Comparison of ENCODE assay signal across 21 mouse cellular contexts in the genomic region with DNA sequence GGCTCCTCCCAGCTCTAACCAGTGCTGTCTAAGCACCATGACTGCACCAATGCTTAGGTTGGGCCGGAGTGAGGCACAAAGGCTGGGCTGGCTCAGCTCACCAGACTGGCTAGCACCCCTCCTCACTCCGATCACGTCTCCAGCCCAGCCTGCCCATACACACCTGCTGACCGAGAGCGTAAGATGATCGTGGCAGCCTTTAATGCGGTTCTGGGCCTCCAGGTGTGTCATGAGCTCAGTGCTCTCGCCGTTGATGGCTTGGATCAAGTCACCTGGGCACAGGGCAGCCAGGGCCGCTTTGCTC. TPM values are rescaled to one million over a fixed set of nuclear protein-coding genes. Genes with fewer than 3 reads are reported as not detected.
A peak's percentile ranks its signal among the peaks of the same experiment; 100 is the strongest.
DNase-seq lines count a peak whose midpoint lies in the region; ATAC-seq and TF ChIP-seq lines count a peak whose summit lies in the region.
"Had no signal": no experiment of that assay in that cellular context is flagged by ENCODE, and none has a peak within 500 bp of the region (broad histone marks: within the 10 kb centered on the region; RNA-seq: fewer than 3 reads in every experiment).

No protein-coding gene starts in this region.

- 0 out of 2 replicates have a peak overlapping the region, but pooled peaks have one; percentile 38 for H3K27ac ChIP-seq in kidney, embryonic 15.5 days
- H3K27ac ChIP-seq in stomach, embryonic 15.5 days = 0 out of 2 replicates have a peak overlapping the region, but pooled peaks have one; percentile 9
- no peak overlapping the region for H3K27ac ChIP-seq in stomach, postnatal 0 days (replicated peaks)
- peak overlapping the region; percentile 81 for H3K27ac ChIP-seq in embryonic fibroblast, embryonic 13.5 days (ENCODE audit: insufficient read depth, low read length)
- H3K27ac ChIP-seq in stomach, embryonic 16.5 days (ENCODE audit: low read length) = peak overlapping the region; percentile 58
- H3K27ac ChIP-seq: liver, embryonic 14.5 days; macrophage had no signal

- H3K4me3 ChIP-seq in kidney, embryonic 15.5 days (replicated peaks) = no peak overlapping the region
- no peak overlapping the region for H3K4me3 ChIP-seq in stomach, embryonic 15.5 days (replicated peaks)
- no peak overlapping the region for H3K4me3 ChIP-seq in stomach, postnatal 0 days (ENCODE audit: low read depth, low read length)
- H3K4me3 ChIP-seq in embryonic fibroblast, embryonic 13.5 days (ENCODE audit: insufficient read depth, low read length) = no peak overlapping the region
- H3K4me3 ChIP-seq in stomach, embryonic 16.5 days (replicated peaks; ENCODE audit: low read length) = no peak overlapping the region
- H3K4me3 ChIP-seq: forebrain, embryonic 12.5 days; heart, embryonic 13.5 days; limb, embryonic 12.5 days had no signal

- H3K27me3 ChIP-seq in kidney, embryonic 15.5 days = no peaks in the 10 kb centered on the region; the same call in none of the 2 replicates
- H3K27me3 ChIP-seq in stomach, embryonic 15.5 days (replicated peaks) = no peaks in the 10 kb centered on the region
- H3K27me3 ChIP-seq in stomach, postnatal 0 days (ENCODE audit: control insufficient read depth, insufficient read depth, low read length) = no peaks in the 10 kb centered on the region
- H3K27me3 ChIP-seq in stomach, embryonic 16.5 days (ENCODE audit: control insufficient read depth, insufficient read depth, low read length) = no peaks in the 10 kb centered on the region
- H3K27me3 ChIP-seq: limb, embryonic 12.5 days had no signal

- TF ChIP-seq CTCF in stomach, postnatal 0 days (IDR thresholded peaks at IDR 0.05; ENCODE audit: low read depth) = no peak
- TF ChIP-seq CTCF in embryonic fibroblast, embryonic 13.5 days (IDR thresholded peaks at IDR 0.05; ENCODE audit: borderline replicate concordance, insufficient read depth, low read length) = no peak

- H3K36me3 ChIP-seq in kidney, embryonic 15.5 days = no peaks in the 10 kb centered on the region
- H3K36me3 ChIP-seq in stomach, embryonic 15.5 days = no peaks in the 10 kb centered on the region
- no peaks in the 10 kb centered on the region; the same call in 1 of the 2 replicates for H3K36me3 ChIP-seq in stomach, postnatal 0 days (ENCODE audit: control insufficient read depth, insufficient read depth, low read length)
- no peaks in the 10 kb centered on the region for H3K36me3 ChIP-seq in stomach, embryonic 16.5 days (ENCODE audit: control insufficient read depth, insufficient read depth, low read length)
- H3K36me3 ChIP-seq: forebrain, embryonic 12.5 days; heart, embryonic 13.5 days had no signal

- TF ChIP-seq POLR2A in embryonic fibroblast, embryonic 13.5 days (IDR thresholded peaks at IDR 0.05; ENCODE audit: low read depth, low read length) = no peak

- no peaks in the 10 kb centered on the region for H3K9me3 ChIP-seq in kidney, embryonic 15.5 days (replicated peaks)
- no peaks in the 10 kb centered on the region for H3K9me3 ChIP-seq in stomach, embryonic 15.5 days
- H3K9me3 ChIP-seq in stomach, postnatal 0 days (ENCODE audit: control insufficient read depth, low read length) = no peaks in the 10 kb centered on the region
- H3K9me3 ChIP-seq in stomach, embryonic 16.5 days (replicated peaks; ENCODE audit: control insufficient read depth, low read length) = no peaks in the 10 kb centered on the region
- H3K9me3 ChIP-seq: forebrain, embryonic 12.5 days; heart, embryonic 13.5 days; limb, embryonic 12.5 days had no signal

- DNase-seq in kidney, postnatal 14 days = no peak
- no peak for DNase-seq in stomach, postnatal 0 days (ENCODE audit: low spot score)
- DNase-seq in urinary bladder, postnatal 10 days (ENCODE audit: low spot score) = no peak
- DNase-seq: adrenal gland, adult 2 months; cerebellum, adult 8-10 months; gastrocnemius, postnatal 10 days; heart, adult 18-20 months; heart, postnatal 4 days; kidney, adult 18-20 months; midbrain, embryonic 14.5 days; right cerebral cortex, postnatal 4 days had no signal

- 88% methylated on average over 10 of the region's 10 CpGs for WGBS in kidney, embryonic 15.5 days
- 72% methylated on average over 10 of the region's 10 CpGs for WGBS in stomach, embryonic 15.5 days
- 73% methylated on average over 10 of the region's 10 CpGs for WGBS in stomach, postnatal 0 days
- 79% methylated on average over 10 of the region's 10 CpGs for WGBS in stomach, embryonic 16.5 days

- TF ChIP-seq EP300 in stomach, postnatal 0 days (optimal IDR thresholded peaks at IDR 0.05) = no peak

- H3K4me2 ChIP-seq in kidney, embryonic 15.5 days = no peak overlapping the region
- H3K4me2 ChIP-seq in stomach, embryonic 15.5 days = no peak overlapping the region
- no peak overlapping the region for H3K4me2 ChIP-seq in stomach, postnatal 0 days (replicated peaks; ENCODE audit: low read depth)
- H3K4me2 ChIP-seq in stomach, embryonic 16.5 days (ENCODE audit: low read depth, low read length) = no peak overlapping the region
- H3K4me2 ChIP-seq: forebrain, embryonic 12.5 days; heart, embryonic 13.5 days; limb, embryonic 12.5 days had no signal

- ATAC-seq in kidney, embryonic 15.5 days (replicated peaks; ENCODE audit: low FRiP score) = no peak
- ATAC-seq in stomach, embryonic 15.5 days (ENCODE audit: insufficient read depth, low FRiP score, low read depth) = no peak
- no peak for ATAC-seq in stomach, postnatal 0 days (ENCODE audit: low FRiP score, low TSS enrichment)
- no peak for ATAC-seq in stomach, embryonic 16.5 days (ENCODE audit: insufficient read depth, low FRiP score)
- ATAC-seq: hindbrain, embryonic 16.5 days had no signal

- peaks cover 78% of the 10 kb centered on the region for H3K4me1 ChIP-seq in kidney, embryonic 15.5 days
- H3K4me1 ChIP-seq in stomach, embryonic 15.5 days = peaks cover 69% of the 10 kb centered on the region
- peaks cover 9% of the 10 kb centered on the region for H3K4me1 ChIP-seq in stomach, postnatal 0 days (replicated peaks; ENCODE audit: control insufficient read depth, insufficient read depth)
- H3K4me1 ChIP-seq in embryonic fibroblast, embryonic 13.5 days (ENCODE audit: control insufficient read depth, insufficient read depth, low read length) = peaks cover 20% of the 10 kb centered on the region
- peaks cover 63% of the 10 kb centered on the region for H3K4me1 ChIP-seq in stomach, embryonic 16.5 days (ENCODE audit: control insufficient read depth, insufficient read depth, low read length)

- no peak overlapping the region for H3K9ac ChIP-seq in kidney, embryonic 15.5 days
- H3K9ac ChIP-seq in stomach, embryonic 15.5 days = no peak overlapping the region
- no peak overlapping the region for H3K9ac ChIP-seq in stomach, postnatal 0 days (ENCODE audit: low read length)
- no peak overlapping the region for H3K9ac ChIP-seq in stomach, embryonic 16.5 days (ENCODE audit: low read length)
- H3K9ac ChIP-seq: forebrain, embryonic 12.5 days; heart, embryonic 13.5 days; limb, embryonic 12.5 days; liver, embryonic 14.5 days had no signal

RNA-seq across cellular contexts. Expression of gene Pdlim4, which starts 5.4 kb away (rescaled TPM):
- polyA plus RNA-seq in kidney, embryonic 15.5 days (2015; fragmentation: Nextera tagmentation; extraction: Ambion mirVana) = 47.1 and 53.2 TPM in 2 replicates
- polyA plus RNA-seq in stomach, embryonic 15.5 days (2015; fragmentation: Nextera tagmentation; extraction: Ambion mirVana) = 49.9 and 52.0 TPM in 2 replicates
- 55.5 and 58.6 TPM in 2 replicates for polyA plus RNA-seq in stomach, postnatal 0 days (2015; fragmentation: Nextera tagmentation; extraction: Ambion mirVana)
- polyA plus RNA-seq in embryonic fibroblast, embryonic 13.5 days (2011; ENCODE audit: insufficient read length, low read depth, missing spikeins) = 18.3 and 20.0 TPM in 2 replicates
- polyA plus RNA-seq in stomach, embryonic 16.5 days (2015; fragmentation: Nextera tagmentation; extraction: Ambion mirVana) = 63.7 and 65.9 TPM in 2 replicates

RNA-seq across cellular contexts. Expression of gene Slc22a4, which starts 35.5 kb away (rescaled TPM):
- polyA plus RNA-seq in kidney, embryonic 15.5 days (2015; fragmentation: Nextera tagmentation; extraction: Ambion mirVana) = 1.4 and 1.9 TPM in 2 replicates
- 2.0 and 3.0 TPM in 2 replicates for polyA plus RNA-seq in stomach, embryonic 15.5 days (2015; fragmentation: Nextera tagmentation; extraction: Ambion mirVana)
- 2.1 and 2.5 TPM in 2 replicates for polyA plus RNA-seq in stomach, postnatal 0 days (2015; fragmentation: Nextera tagmentation; extraction: Ambion mirVana)
- polyA plus RNA-seq in embryonic fibroblast, embryonic 13.5 days (2011; ENCODE audit: insufficient read length, low read depth, missing spikeins) = 1.1 TPM in 1 of 2 replicates, not detected in the other
- polyA plus RNA-seq in stomach, embryonic 16.5 days (2015; fragmentation: Nextera tagmentation; extraction: Ambion mirVana) = 2.7 and 2.9 TPM in 2 replicates

RNA-seq across cellular contexts. Expression of gene P4ha2, which starts 36.5 kb away (rescaled TPM):
- 36.6 and 44.5 TPM in 2 replicates for polyA plus RNA-seq in kidney, embryonic 15.5 days (2015; fragmentation: Nextera tagmentation; extraction: Ambion mirVana)
- 54.8 and 59.5 TPM in 2 replicates for polyA plus RNA-seq in stomach, embryonic 15.5 days (2015; fragmentation: Nextera tagmentation; extraction: Ambion mirVana)
- 28.4 and 30.2 TPM in 2 replicates for polyA plus RNA-seq in stomach, postnatal 0 days (2015; fragmentation: Nextera tagmentation; extraction: Ambion mirVana)
- 76.7 and 86.7 TPM in 2 replicates for polyA plus RNA-seq in embryonic fibroblast, embryonic 13.5 days (2011; ENCODE audit: insufficient read length, low read depth, missing spikeins)
- 78.6 and 86.8 TPM in 2 replicates for polyA plus RNA-seq in stomach, embryonic 16.5 days (2015; fragmentation: Nextera tagmentation; extraction: Ambion mirVana)
